Comparison of ENCODE assay signal across 8 mouse cellular contexts in genomic region chr6:47878593-47878992, GRCm38 (mm10). TPM values are rescaled to one million over a fixed set of nuclear protein-coding genes. Genes with fewer than 3 reads are reported as not detected.
DNase-seq lines count a peak whose midpoint lies in the region; ATAC-seq and TF ChIP-seq lines count a peak whose summit lies in the region.

No protein-coding gene starts in this region.

- peak overlapping the region; percentile 93 for H3K27ac ChIP-seq in testis, adult 2 months (ENCODE audit: control insufficient read depth, insufficient read depth, low read depth, low read length)
- H3K27ac ChIP-seq in limb, embryonic 14.5 days (replicated peaks; ENCODE audit: low read depth, low read length): peak overlapping the region; percentile 94; the same call in 1 of the 2 replicates
- peak overlapping the region; percentile 99; the same call in 1 of the 2 replicates for H3K27ac ChIP-seq in stomach, embryonic 16.5 days (ENCODE audit: low read length)

- H3K4me1 ChIP-seq in erythroblast, embryonic 14.5 days (ENCODE audit: control insufficient read depth): peaks cover 33% of the 10 kb centered on the region
- peaks cover 3% of the 10 kb centered on the region for H3K4me1 ChIP-seq in testis, adult 2 months (ENCODE audit: control insufficient read depth, insufficient read depth, low read length)
- H3K4me1 ChIP-seq in limb, embryonic 14.5 days (ENCODE audit: control insufficient read depth, insufficient read depth, low read length): peaks cover 11% of the 10 kb centered on the region
- H3K4me1 ChIP-seq in stomach, embryonic 16.5 days (ENCODE audit: control insufficient read depth, insufficient read depth, low read length): peaks cover 19% of the 10 kb centered on the region

- H3K36me3 ChIP-seq in erythroblast, embryonic 14.5 days (ENCODE audit: control insufficient read depth): peaks cover 33% of the 10 kb centered on the region
- no peaks in the 10 kb centered on the region for H3K36me3 ChIP-seq in testis, adult 2 months (ENCODE audit: control insufficient read depth, insufficient read depth, low read length)
- H3K36me3 ChIP-seq in limb, embryonic 14.5 days (ENCODE audit: control insufficient read depth, insufficient read depth, low read length): peaks cover 44% of the 10 kb centered on the region
- H3K36me3 ChIP-seq in stomach, embryonic 16.5 days (ENCODE audit: control insufficient read depth, insufficient read depth, low read length): peaks cover 11% of the 10 kb centered on the region; the same call in 1 of the 2 replicates

- DNase-seq in testis, postnatal 14 days (ENCODE audit: low spot score): no peak
- no peak for DNase-seq in limb, embryonic 14.5 days (ENCODE audit: low spot score)
- DNase-seq in spleen, postnatal 36 days (ENCODE audit: low spot score in 2 of 2): no peak
- DNase-seq in right cerebral cortex, postnatal 4 days: no peak

- no peak for TF ChIP-seq CTCF in testis, adult 2 months (IDR thresholded peaks at IDR 0.05; ENCODE audit: control insufficient read depth, insufficient read depth, insufficient replicate concordance, low read depth, low read length)

- 53% methylated on average over 3 of the region's 3 CpGs for WGBS in limb, embryonic 14.5 days
- WGBS in stomach, embryonic 16.5 days: 33% methylated on average over 3 of the region's 3 CpGs

- no peaks in the 10 kb centered on the region for H3K9me3 ChIP-seq in erythroblast, embryonic 14.5 days (ENCODE audit: control insufficient read depth, low read length)
- H3K9me3 ChIP-seq in limb, embryonic 14.5 days (ENCODE audit: control insufficient read depth, low read length): no peaks in the 10 kb centered on the region
- no peaks in the 10 kb centered on the region for H3K9me3 ChIP-seq in stomach, embryonic 16.5 days (replicated peaks; ENCODE audit: control insufficient read depth, low read length)

- H3K9ac ChIP-seq in limb, embryonic 14.5 days (ENCODE audit: low read depth, low read length, severe bottlenecking): peak overlapping the region; percentile 90
- H3K9ac ChIP-seq in stomach, embryonic 16.5 days (ENCODE audit: low read length): peak overlapping the region; percentile 94

- TF ChIP-seq POLR2A in testis, adult 2 months (IDR thresholded peaks at IDR 0.05; ENCODE audit: control insufficient read depth, low read depth, low read length): no peak
- no peak for TF ChIP-seq POLR2A in limb, embryonic 14.5 days (IDR thresholded peaks at IDR 0.05; ENCODE audit: borderline replicate concordance, extremely low read depth, insufficient read depth, insufficient read length)

- H3K27me3 ChIP-seq in erythroblast, embryonic 14.5 days (ENCODE audit: control insufficient read depth): no peaks in the 10 kb centered on the region
- H3K27me3 ChIP-seq in testis, adult 2 months (ENCODE audit: control insufficient read depth, insufficient read depth, low read length): no peaks in the 10 kb centered on the region
- H3K27me3 ChIP-seq in limb, embryonic 14.5 days (ENCODE audit: control insufficient read depth, insufficient read depth, low read length): no peaks in the 10 kb centered on the region
- H3K27me3 ChIP-seq in stomach, embryonic 16.5 days (ENCODE audit: control insufficient read depth, insufficient read depth, low read length): no peaks in the 10 kb centered on the region

- peak overlapping the region; percentile 93 for H3K4me2 ChIP-seq in limb, embryonic 14.5 days (replicated peaks; ENCODE audit: low read depth, low read length, severe bottlenecking)
- peak overlapping the region; percentile 91 for H3K4me2 ChIP-seq in stomach, embryonic 16.5 days (ENCODE audit: low read depth, low read length)

- H3K4me3 ChIP-seq in erythroblast, embryonic 14.5 days (replicated peaks): peak overlapping the region; percentile 85
- peak overlapping the region; percentile 94; the same call in 1 of the 2 replicates for H3K4me3 ChIP-seq in testis, adult 2 months (ENCODE audit: control insufficient read depth, low read depth, low read length)
- peak overlapping the region; percentile 87 for H3K4me3 ChIP-seq in limb, embryonic 14.5 days (replicated peaks; ENCODE audit: low read length)
- H3K4me3 ChIP-seq in stomach, embryonic 16.5 days (replicated peaks; ENCODE audit: low read length): peak overlapping the region; percentile 91

- no peak for ATAC-seq in erythroblast, adult 5-6 weeks (replicated peaks; ENCODE audit: low FRiP score, poor library complexity, severe bottlenecking)
- ATAC-seq in limb, embryonic 14.5 days (ENCODE audit: low FRiP score, low read depth): no peak
- ATAC-seq in stomach, embryonic 16.5 days (ENCODE audit: insufficient read depth, low FRiP score): no peak

RNA-seq across cellular contexts. Expression of gene Zfp282, which starts 1.6 kb away (rescaled TPM):
- polyA plus RNA-seq in erythroblast, embryonic 14.5 days (2012): 0.32 and 0.48 TPM in 2 replicates
- total RNA-seq in erythroblast, adult 5-6 weeks (2015; ENCODE audit: low replicate concordance): 0.38 and 0.63 TPM in 2 replicates
- 1.2 and 1.3 TPM in 2 replicates for total RNA-seq in erythroblast, adult 5-6 weeks (2017; ENCODE audit: low replicate concordance)
- 1.2 and 1.4 TPM in 2 replicates for polyA plus RNA-seq in testis, adult 2 months (2012; rRNA removed)
- 20.2 and 20.8 TPM in 2 replicates for polyA plus RNA-seq in limb, embryonic 14.5 days (2012; rRNA removed)
- 19.7 and 22.2 TPM in 2 replicates for polyA plus RNA-seq in limb, embryonic 14.5 days (2014; fragmentation: Nextera tagmentation; extraction: Ambion mirVana)
- 11.2 and 11.7 TPM in 2 replicates for polyA plus RNA-seq in stomach, embryonic 16.5 days (2015; fragmentation: Nextera tagmentation; extraction: Ambion mirVana)

RNA-seq across cellular contexts. Expression of gene Zfp212, which starts 41.7 kb away (rescaled TPM):
- polyA plus RNA-seq in erythroblast, embryonic 14.5 days (2012): 0.91 and 0.99 TPM in 2 replicates
- total RNA-seq in erythroblast, adult 5-6 weeks (2015; ENCODE audit: low replicate concordance): 2.3 and 5.2 TPM in 2 replicates
- 3.4 and 3.6 TPM in 2 replicates for total RNA-seq in erythroblast, adult 5-6 weeks (2017; ENCODE audit: low replicate concordance)
- polyA plus RNA-seq in testis, adult 2 months (2012; rRNA removed): 11.3 and 12.3 TPM in 2 replicates
- 19.6 and 21.0 TPM in 2 replicates for polyA plus RNA-seq in limb, embryonic 14.5 days (2012; rRNA removed)
- polyA plus RNA-seq in limb, embryonic 14.5 days (2014; fragmentation: Nextera tagmentation; extraction: Ambion mirVana): 14.0 and 14.7 TPM in 2 replicates
- polyA plus RNA-seq in stomach, embryonic 16.5 days (2015; fragmentation: Nextera tagmentation; extraction: Ambion mirVana): 13.7 and 14.0 TPM in 2 replicates

RNA-seq across cellular contexts. Expression of gene Zfp398, which starts 43.1 kb away (rescaled TPM):
- polyA plus RNA-seq in erythroblast, embryonic 14.5 days (2012): 0.04 and 0.06 TPM in 2 replicates
- 1.3 and 8.5 TPM in 2 replicates for total RNA-seq in erythroblast, adult 5-6 weeks (2015; ENCODE audit: low replicate concordance)
- total RNA-seq in erythroblast, adult 5-6 weeks (2017; ENCODE audit: low replicate concordance): 3.5 and 4.3 TPM in 2 replicates
- polyA plus RNA-seq in testis, adult 2 months (2012; rRNA removed): 5.8 and 6.4 TPM in 2 replicates
- polyA plus RNA-seq in limb, embryonic 14.5 days (2012; rRNA removed): 11.7 and 15.5 TPM in 2 replicates
- polyA plus RNA-seq in limb, embryonic 14.5 days (2014; fragmentation: Nextera tagmentation; extraction: Ambion mirVana): 10.4 and 12.1 TPM in 2 replicates
- polyA plus RNA-seq in stomach, embryonic 16.5 days (2015; fragmentation: Nextera tagmentation; extraction: Ambion mirVana): 8.4 and 8.8 TPM in 2 replicates

RNA-seq across cellular contexts. Expression of gene Zfp786, which starts 47.9 kb away (rescaled TPM):
- polyA plus RNA-seq in erythroblast, embryonic 14.5 days (2012): not detected in 2 replicates
- not detected in 2 replicates for total RNA-seq in erythroblast, adult 5-6 weeks (2015; ENCODE audit: low replicate concordance)
- total RNA-seq in erythroblast, adult 5-6 weeks (2017; ENCODE audit: low replicate concordance): 0.28 TPM in 1 of 2 replicates, not detected in the other
- 0.85 and 1.0 TPM in 2 replicates for polyA plus RNA-seq in testis, adult 2 months (2012; rRNA removed)
- polyA plus RNA-seq in limb, embryonic 14.5 days (2012; rRNA removed): 1.8 and 2.0 TPM in 2 replicates
- polyA plus RNA-seq in limb, embryonic 14.5 days (2014; fragmentation: Nextera tagmentation; extraction: Ambion mirVana): 2.9 and 3.7 TPM in 2 replicates
- 2.4 and 2.6 TPM in 2 replicates for polyA plus RNA-seq in stomach, embryonic 16.5 days (2015; fragmentation: Nextera tagmentation; extraction: Ambion mirVana)
